Mouse (Mus musculus) brain, embryonic 14.5 days (tissue): ENCODE data around the gene Yeats2. TPM values are rescaled to one million over a fixed set of nuclear protein-coding genes. Genes with fewer than 3 reads are reported as not detected.
"Not testable (repeated sequence)": the region's sequence is repeated elsewhere in the genome, so short reads cannot be mapped to it uniquely, and the experiment has no call there.

Source experiments
- DNase-seq: peaks from one replicate; pipeline ENCODE4 v3.0.0-alpha.2; 2011; ENCODE audit warnings: low read depth
- CTCF ChIP-seq: fragments of 200-500 bp; IDR thresholded peaks from 2 replicates; pipeline ENCODE4 v1.5.1; 2012; ENCODE audit warnings: inconsistent platforms, mild to moderate bottlenecking, moderate library complexity, borderline replicate concordance; ENCODE audit not compliant: insufficient read depth, insufficient read length; ENCODE audit errors: extremely low read depth
- POLR2A ChIP-seq: fragments of 200-500 bp; IDR thresholded peaks from 2 replicates; pipeline ENCODE4 v1.6.1; 2012; ENCODE audit warnings: mild to moderate bottlenecking, inconsistent platforms, borderline replicate concordance; ENCODE audit not compliant: poor library complexity, insufficient read depth, insufficient read length, severe bottlenecking; ENCODE audit errors: extremely low read depth
- polyA plus RNA-seq: library from polyadenylated mRNA; depleted of rRNA; stranded (reverse); fragments of >200 nt; gene quantifications from 2 replicates; pipeline ENCODE4 v1.2.3, GENCODE M21; 2012; rRNA removed

Yeats2 gene
- polyA plus RNA-seq = 63.6 and 64.2 TPM in 2 replicates

GRCm38 (mm10) chr16:20140772-20141531 is at the start of gene Yeats2:
Yeats2 (plus strand) TSS chr16:20141063.
- TF ChIP-seq POLR2A (peak; percentile 93), CTCF (no peak)
- DNase-seq = peak; percentile 92

DNA sequence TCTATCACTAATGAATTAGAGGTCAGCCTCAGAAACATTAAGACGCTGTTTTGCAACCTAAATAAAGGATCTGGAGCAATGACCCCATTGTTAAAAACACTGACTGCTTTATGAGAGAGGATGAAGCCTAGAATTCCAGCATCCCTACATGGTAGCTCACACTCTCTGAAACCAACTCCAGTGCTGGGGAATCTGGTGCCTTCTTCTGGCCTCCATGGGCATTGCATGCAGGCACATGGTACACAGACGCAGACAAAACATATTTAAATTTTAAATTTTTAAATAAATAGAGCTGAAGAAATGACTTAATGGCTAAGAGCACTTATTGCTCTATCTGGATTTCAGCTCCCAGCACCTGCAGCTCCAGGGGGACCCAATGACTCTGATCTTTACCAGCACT is 44.9 kb upstream of the Yeats2 start:
- no peak for DNase-seq
- TF ChIP-seq CTCF = peak; percentile 47; the same call in 1 of the 2 replicates
- no peak for TF ChIP-seq POLR2A

GRCm38 (mm10) chr16:20097069-20097710 is 43.7 kb upstream of the Yeats2 start, which contains the start of gene Klhl24:
Klhl24 (plus strand) TSS chr16:20097542.
- TF ChIP-seq CTCF = peak; percentile 80
- peak; percentile 95 for TF ChIP-seq POLR2A

DNA sequence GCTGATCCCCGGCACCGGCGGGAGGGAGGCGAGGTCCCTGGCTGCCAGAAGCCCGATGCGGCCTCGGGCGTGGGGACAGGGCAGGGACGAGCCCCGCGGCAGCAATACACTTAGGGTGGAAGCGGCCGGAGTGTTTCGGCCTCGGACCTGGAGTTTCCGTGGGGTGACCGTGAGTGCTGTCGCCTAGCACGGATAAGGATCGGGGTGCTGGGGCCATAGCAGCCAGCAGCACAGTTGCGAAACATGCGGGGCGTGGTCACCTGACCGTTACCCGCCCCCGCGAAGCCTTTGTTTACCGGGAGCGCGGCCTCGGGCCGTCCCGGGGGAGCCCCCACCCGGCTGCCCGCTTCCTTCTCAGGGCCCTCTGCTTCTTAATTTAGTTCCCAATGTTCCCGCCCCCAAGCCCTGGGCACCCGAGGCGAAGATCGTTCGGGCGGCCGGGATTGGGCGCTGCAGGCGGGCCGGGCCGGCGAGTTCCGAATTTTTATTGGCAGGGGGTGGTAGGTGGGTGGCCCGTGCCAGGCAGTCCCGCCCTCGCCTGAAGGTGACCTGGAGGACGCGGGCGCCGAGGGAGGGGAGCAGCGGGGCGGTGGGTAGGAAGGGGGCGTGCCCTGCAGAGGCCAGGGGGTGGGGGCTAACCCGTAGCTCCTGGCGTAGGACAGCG is 43.0 kb upstream of the Yeats2 start:
- TF ChIP-seq CTCF (no peak), POLR2A (no peak; the same call in 1 of the 2 replicates)
- DNase-seq = peak; percentile 95

More at GRCm38 (mm10) chr16:20097069-20097710, 43.7 kb upstream of the Yeats2 start, which contains the start of gene Klhl24:
- peak; percentile 99 for DNase-seq

- DNase-seq = no peak
- TF ChIP-seq CTCF = no peak
- no peak for TF ChIP-seq POLR2A
These were observed 42.5 kb upstream of the Yeats2 start for GRCm38 (mm10) chr16:20098375-20098727.

GRCm38 (mm10) chr16:20098866-20099629 is 41.8 kb upstream of the Yeats2 start:
- TF ChIP-seq CTCF (no peak), POLR2A (no peak)
- no peak for DNase-seq

DNA sequence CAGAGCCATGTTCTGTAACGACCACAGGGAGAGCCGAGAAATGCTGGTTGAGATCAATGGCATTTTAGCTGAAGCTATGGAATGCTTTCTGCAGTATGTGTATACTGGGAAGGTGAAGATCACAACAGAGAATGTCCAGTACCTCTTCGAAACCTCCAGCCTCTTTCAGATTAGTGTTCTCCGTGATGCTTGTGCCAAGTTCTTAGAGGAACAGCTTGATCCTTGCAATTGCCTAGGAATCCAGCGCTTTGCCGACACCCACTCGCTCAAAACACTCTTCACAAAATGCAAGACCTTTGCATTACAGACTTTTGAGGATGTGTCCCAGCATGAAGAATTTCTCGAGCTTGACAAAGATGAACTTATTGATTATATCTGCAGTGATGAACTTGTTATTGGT is 33.9 kb upstream of the Yeats2 start:
- TF ChIP-seq POLR2A = no peak
- no peak for TF ChIP-seq CTCF
- no peak for DNase-seq

- DNase-seq = no peak
- TF ChIP-seq POLR2A = no peak
- TF ChIP-seq CTCF = no peak
These were observed 31.9 kb upstream of the Yeats2 start for GRCm38 (mm10) chr16:20108961-20109360.

DNA sequence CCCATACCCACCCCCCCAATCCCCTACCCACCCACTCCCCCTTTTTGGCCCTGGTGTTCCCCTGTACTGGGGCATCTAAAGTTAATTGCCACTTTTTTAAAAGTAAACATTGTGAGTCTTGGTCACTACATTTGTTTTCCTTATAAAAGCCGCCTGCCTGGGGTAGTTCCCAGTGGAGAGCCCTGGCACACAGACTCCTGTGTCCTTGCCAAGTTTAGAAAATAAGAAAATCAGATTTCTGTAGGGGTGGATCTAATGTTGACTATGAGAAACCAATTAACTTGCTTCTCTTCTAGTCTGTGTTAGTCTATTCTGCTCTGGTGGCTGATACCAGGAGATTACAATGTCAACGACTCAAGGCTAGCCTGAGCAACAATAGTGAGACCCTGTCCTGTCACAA is 28.2 kb upstream of the Yeats2 start:
- DNase-seq = peak; percentile 25
- no peak for TF ChIP-seq CTCF
- no peak for TF ChIP-seq POLR2A

DNA sequence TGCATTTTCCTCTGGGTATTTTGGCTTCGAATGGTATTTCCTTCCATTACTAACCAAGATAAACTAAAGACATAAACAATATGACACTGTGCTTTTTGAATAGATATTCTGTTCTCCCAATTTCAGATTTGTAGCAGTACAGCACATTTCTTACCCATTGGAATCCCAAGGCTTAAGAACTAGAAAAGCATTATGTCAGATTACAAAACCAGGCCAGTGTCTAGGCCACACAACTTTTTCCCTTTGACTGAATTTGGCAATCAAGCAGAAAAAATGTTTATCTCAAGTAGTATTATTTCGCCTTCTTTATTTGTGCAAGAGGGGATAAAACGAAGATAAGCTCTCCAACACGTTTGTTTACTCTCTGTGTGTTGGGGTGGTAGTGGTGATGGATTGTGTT is 24.8 kb upstream of the Yeats2 start:
- TF ChIP-seq POLR2A (no peak), CTCF (no peak)
- DNase-seq = no peak

DNA sequence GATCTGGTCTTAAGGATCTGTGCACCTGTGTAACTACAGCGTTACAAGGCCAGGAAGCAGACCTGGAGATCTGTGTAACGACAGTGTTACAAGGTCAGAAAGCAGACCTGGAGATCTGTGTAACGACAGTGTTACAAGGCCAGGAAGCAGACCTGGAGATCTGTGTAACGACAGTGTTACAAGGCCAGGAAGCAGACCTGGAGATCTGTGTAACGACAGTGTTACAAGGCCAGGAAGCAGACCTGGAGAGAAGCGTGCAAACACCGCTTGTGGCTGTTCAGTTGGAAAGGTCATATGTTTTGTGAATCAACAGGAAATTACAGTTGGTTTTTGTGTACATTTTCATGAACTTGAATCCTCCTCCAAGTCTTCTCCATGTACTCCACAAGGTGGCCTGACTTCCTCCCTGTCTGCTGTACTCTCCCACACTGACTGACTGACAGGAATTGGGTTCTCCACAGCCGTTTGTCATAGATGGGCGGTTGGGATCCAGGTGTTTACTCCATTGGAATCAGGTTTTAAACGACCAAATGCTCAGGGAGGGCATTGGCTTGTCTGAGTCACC is 14.5 kb upstream of the Yeats2 start:
- DNase-seq = not testable (repeated sequence)
